Mouse (Mus musculus): ENCODE measurements around the gene Tigar. TPM values are rescaled to one million over a fixed set of nuclear protein-coding genes. Genes with fewer than 3 reads are reported as not detected.

Gene Tigar
- polyA plus RNA-seq (2016; fragmentation: Nextera tagmentation; extraction: Ambion mirVana): 8.9 and 9.2 TPM in 2 replicates

- Histone ChIP-seq H3K36me3 (no peaks in the 10 kb centered on the region), H3K9me3 (no peaks in the 10 kb centered on the region), H3K4me2 (replicated peaks) (peak within 1 kb of the TSS; percentile 71), H3K27me3 (peaks cover 7% of the 10 kb centered on the region; the same call in 1 of the 2 replicates), H3K27ac (replicated peaks) (0 out of 2 replicates have a peak within 1 kb of the TSS, but pooled peaks have one; percentile 10), H3K4me1 (peaks cover 13% of the 10 kb centered on the region), H3K9ac (replicated peaks) (peak within 1 kb of the TSS; percentile 65), H3K4me3 (peak within 1 kb of the TSS; percentile 69)
- WGBS: 1% methylated on average over 37 of the region's 37 CpGs
- peak; percentile 99 for ATAC-seq (ENCODE audit: low FRiP score, low read depth)
These were observed at the start of gene Tigar for GRCm38 (mm10) chr6:127109402-127109930. TSS of gene Tigar (minus strand) at chr6:127109557.

GRCm38 (mm10) chr6:127157321-127157720, 48.0 kb upstream of the Tigar start:
- peaks cover 47% of the 10 kb centered on the region for H3K27me3 ChIP-seq
- 57% methylated on average over 1 of the region's 1 CpGs for WGBS
- ATAC-seq (ENCODE audit: low FRiP score, low read depth): no peak

GRCm38 (mm10) chr6:127155468-127155867, 46.1 kb upstream of the Tigar start:
- H3K9ac ChIP-seq (replicated peaks): peak overlapping the region; percentile 55
- no peak for ATAC-seq (ENCODE audit: low FRiP score, low read depth)

More at GRCm38 (mm10) chr6:127157321-127157720, 48.0 kb upstream of the Tigar start:
- H3K4me1 ChIP-seq: peaks cover 34% of the 10 kb centered on the region
- no peaks in the 10 kb centered on the region for H3K36me3 ChIP-seq
- H3K9ac ChIP-seq (replicated peaks): no peak overlapping the region
- H3K9me3 ChIP-seq: no peaks in the 10 kb centered on the region
- no peak overlapping the region for H3K4me2 ChIP-seq (replicated peaks)
- H3K27ac ChIP-seq (replicated peaks): no peak overlapping the region
- H3K4me3 ChIP-seq: no peak overlapping the region

GRCm38 (mm10) chr6:127154708-127155268, 45.4 kb upstream of the Tigar start:
- Histone ChIP-seq H3K4me2 (replicated peaks) (peak overlapping the region; percentile 92), H3K9me3 (no peaks in the 10 kb centered on the region), H3K4me1 (peaks cover 47% of the 10 kb centered on the region), H3K27me3 (peaks cover 55% of the 10 kb centered on the region), H3K36me3 (no peaks in the 10 kb centered on the region), H3K4me3 (peak overlapping the region; percentile 75), H3K27ac (replicated peaks) (0 out of 2 replicates have a peak overlapping the region, but pooled peaks have one; percentile 10), H3K9ac (replicated peaks) (peak overlapping the region; percentile 55)
- ATAC-seq (ENCODE audit: low FRiP score, low read depth): no peak
- 0% methylated on average over 33 of the region's 34 CpGs for WGBS

More at GRCm38 (mm10) chr6:127155468-127155867, 46.1 kb upstream of the Tigar start:
- peaks cover 55% of the 10 kb centered on the region for H3K27me3 ChIP-seq
- H3K36me3 ChIP-seq: no peaks in the 10 kb centered on the region
- H3K4me2 ChIP-seq (replicated peaks): peak overlapping the region; percentile 92
- H3K4me3 ChIP-seq: peak overlapping the region; percentile 75
- 1% methylated on average over 15 of the region's 15 CpGs for WGBS
- H3K9me3 ChIP-seq: no peaks in the 10 kb centered on the region
- no peak overlapping the region for H3K27ac ChIP-seq (replicated peaks)
- peaks cover 47% of the 10 kb centered on the region for H3K4me1 ChIP-seq

GRCm38 (mm10) chr6:127153972-127154707, 44.8 kb upstream of the Tigar start:
- no peak overlapping the region; the same call in 1 of the 2 replicates for H3K9ac ChIP-seq (replicated peaks)
- H3K9me3 ChIP-seq: no peaks in the 10 kb centered on the region
- peak overlapping the region; percentile 92 for H3K4me2 ChIP-seq (replicated peaks)
- H3K27ac ChIP-seq (replicated peaks): 0 out of 2 replicates have a peak overlapping the region, but pooled peaks have one; percentile 10
- H3K4me1 ChIP-seq: peaks cover 47% of the 10 kb centered on the region
- peaks cover 58% of the 10 kb centered on the region for H3K27me3 ChIP-seq
- H3K4me3 ChIP-seq: peak overlapping the region; percentile 75
- H3K36me3 ChIP-seq: no peaks in the 10 kb centered on the region
- WGBS: 1% methylated on average over 30 of the region's 30 CpGs
- no peak for ATAC-seq (ENCODE audit: low FRiP score, low read depth)

- peak overlapping the region; percentile 24 for H3K9ac ChIP-seq (replicated peaks)
These were observed 44.0 kb upstream of the Tigar start for GRCm38 (mm10) chr6:127153296-127153800.

GRCm38 (mm10) chr6:127152106-127152951, 43.0 kb upstream of the Tigar start, which contains the start of gene Ccnd2:
TSS of gene Ccnd2 (minus strand) at chr6:127152193.
- H3K9ac ChIP-seq (replicated peaks): peak within 1 kb of the TSS; percentile 45
- peak within 1 kb of the TSS; percentile 78 for H3K27ac ChIP-seq (replicated peaks)
- peaks cover 52% of the 10 kb centered on the region for H3K27me3 ChIP-seq
- H3K4me1 ChIP-seq: peaks cover 62% of the 10 kb centered on the region
- 1% methylated on average over 40 of the region's 40 CpGs for WGBS
- H3K36me3 ChIP-seq: no peaks in the 10 kb centered on the region
- H3K4me2 ChIP-seq (replicated peaks): peak within 1 kb of the TSS; percentile 92
- ATAC-seq (ENCODE audit: low FRiP score, low read depth): peak; percentile 44
- peak within 1 kb of the TSS; percentile 75 for H3K4me3 ChIP-seq
- H3K9me3 ChIP-seq: no peaks in the 10 kb centered on the region

More at GRCm38 (mm10) chr6:127153296-127153800, 44.0 kb upstream of the Tigar start:
- peak; percentile 13; the same call in 1 of the 2 replicates for ATAC-seq (ENCODE audit: low FRiP score, low read depth)
- Histone ChIP-seq H3K27me3 (peaks cover 58% of the 10 kb centered on the region), H3K4me2 (replicated peaks) (peak overlapping the region; percentile 92), H3K4me1 (peaks cover 53% of the 10 kb centered on the region), H3K36me3 (no peaks in the 10 kb centered on the region), H3K9me3 (no peaks in the 10 kb centered on the region), H3K4me3 (peak overlapping the region; percentile 75), H3K27ac (replicated peaks) (peak overlapping the region; percentile 78)
- under 1% methylated on average over 28 of the region's 28 CpGs for WGBS

GRCm38 (mm10) chr6:127151565-127152105, 42.3 kb upstream of the Tigar start:
- Histone ChIP-seq H3K27me3 (peaks cover 48% of the 10 kb centered on the region), H3K9me3 (no peaks in the 10 kb centered on the region), H3K27ac (replicated peaks) (peak overlapping the region; percentile 78), H3K4me1 (peaks cover 62% of the 10 kb centered on the region), H3K4me2 (replicated peaks) (peak overlapping the region; percentile 92), H3K36me3 (no peaks in the 10 kb centered on the region), H3K4me3 (peak overlapping the region; percentile 75), H3K9ac (replicated peaks) (peak overlapping the region; percentile 45)
- under 1% methylated on average over 29 of the region's 29 CpGs for WGBS
- peak; percentile 3; the same call in 1 of the 2 replicates for ATAC-seq (ENCODE audit: low FRiP score, low read depth)

- Histone ChIP-seq H3K9me3 (no peaks in the 10 kb centered on the region), H3K4me3 (peak overlapping the region; percentile 75), H3K9ac (replicated peaks) (peak overlapping the region; percentile 89), H3K4me2 (replicated peaks) (peak overlapping the region; percentile 92), H3K36me3 (peaks cover 1% of the 10 kb centered on the region; the same call in 1 of the 2 replicates), H3K27ac (replicated peaks) (peak overlapping the region; percentile 78), H3K4me1 (peaks cover 67% of the 10 kb centered on the region), H3K27me3 (peaks cover 47% of the 10 kb centered on the region)
- peak; percentile 66 for ATAC-seq (ENCODE audit: low FRiP score, low read depth)
- WGBS: under 1% methylated on average over 33 of the region's 34 CpGs
These were observed 41.6 kb upstream of the Tigar start for GRCm38 (mm10) chr6:127150663-127151564.
